Mouse (Mus musculus) heart, postnatal 0 days (tissue): Measurements from ENCODE around the gene Hat1. TPM values are rescaled to one million over a fixed set of nuclear protein-coding genes. Genes with fewer than 3 reads are reported as not detected.
A peak's percentile ranks its signal among the peaks of the same experiment; 100 is the strongest.

Source experiments
- ATAC-seq: fragments of 200-750 bp; cut with Nextera tagmentation; 2 replicates; pipeline ENCODE4 v1.8.0; 2017; ENCODE audit warnings: low read depth, moderate number of reproducible peaks, moderate library complexity; ENCODE audit not compliant: insufficient read depth
- DNase-seq: peaks from one replicate; pipeline ENCODE4 v3.0.0-alpha.2; 2016; ENCODE audit warnings: low spot score
- H3K27ac ChIP-seq: fragments of 300-500 bp; sonication (generic); 2 replicates; pipeline ENCODE4 v1.5.1; 2014; ENCODE audit warnings: low read depth, mild to moderate bottlenecking
- H3K27me3 ChIP-seq: fragments of 300-500 bp; sonication (generic); 2 replicates; pipeline ENCODE4 v1.6.1; 2014; ENCODE audit warnings: low read length, mixed read lengths; ENCODE audit not compliant: control insufficient read depth, insufficient read depth
- H3K36me3 ChIP-seq: fragments of 300-500 bp; sonication (generic); replicated peaks from 2 replicates; pipeline ENCODE4 v1.6.1; 2014; ENCODE audit warnings: low read length, mixed read lengths; ENCODE audit not compliant: control insufficient read depth, insufficient read depth
- H3K4me1 ChIP-seq: fragments of 300-500 bp; sonication (generic); 2 replicates; pipeline ENCODE4 v1.6.1; 2014; ENCODE audit warnings: antibody characterized with exemption; ENCODE audit not compliant: control insufficient read depth, insufficient read depth
- H3K4me2 ChIP-seq: fragments of 300-500 bp; sonication (generic); 2 replicates; pipeline ENCODE4 v1.6.1; 2014; ENCODE audit warnings: low read depth, mild to moderate bottlenecking, low read length, moderate library complexity
- H3K4me3 ChIP-seq: fragments of 300-500 bp; sonication (generic); 2 replicates; pipeline ENCODE4 v1.5.1; 2014; ENCODE audit warnings: low read depth, low read length
- H3K9ac ChIP-seq: fragments of 300-500 bp; sonication (generic); replicated peaks from 2 replicates; pipeline ENCODE4 v1.6.1; 2014; ENCODE audit warnings: low read depth, low read length, mixed read lengths
- H3K9me3 ChIP-seq: fragments of 300-500 bp; sonication (generic); replicated peaks from 2 replicates; pipeline ENCODE4 v1.6.1; 2016; ENCODE audit warnings: low read length; ENCODE audit not compliant: control insufficient read depth
- CTCF ChIP-seq: IDR thresholded peaks from 2 replicates; pipeline ENCODE4 v1.5.1; 2016; ENCODE audit warnings: antibody characterized with exemption, control low read depth, low read depth
- EP300 ChIP-seq: IDR thresholded peaks from 2 replicates; pipeline ENCODE4 v1.6.1; 2016; ENCODE audit warnings: antibody characterized with exemption, low read depth
- WGBS: fragments of 180-500 bp; shearing (Covaris S2); extraction: QIAGEN DNeasy Blood & Tissue Kit; methylation state at CpG from one replicate; pipeline ENCODE4 v1.1.7; 2014; 5-methylcytosine and 5-hydroxymethylcytosine counted together
- polyA plus RNA-seq: library from polyadenylated mRNA; unstranded; fragments of >200 nt; fragmentation: Nextera tagmentation; extraction: Ambion mirVana; gene quantifications from 2 replicates; pipeline ENCODE4 v1.2.1, GENCODE M21; 2015
- total RNA-seq: library from RNA; depleted of rRNA; stranded (reverse); fragments of >200 nt; gene quantifications from 2 replicates; pipeline ENCODE4 v1.2.3, GENCODE M21; 2014; ENCODE audit warnings: low replicate concordance

Gene Hat1
- total and polyA plus RNA-seq, 2 experiments from 2014 or later = 27.2 to 66.5 TPM

GRCm38 (mm10) chr2:71349511-71349910, 39.2 kb upstream of the Hat1 start:
- no peak overlapping the region for H3K4me2 ChIP-seq
- H3K27ac ChIP-seq = no peak overlapping the region
- no peaks in the 10 kb centered on the region for H3K27me3 ChIP-seq
- TF ChIP-seq CTCF = no peak
- TF ChIP-seq EP300 = no peak
- H3K4me3 ChIP-seq = no peak overlapping the region
- DNase-seq (no peak), ATAC-seq (no peak)
- H3K4me1 ChIP-seq = peaks cover 10% of the 10 kb centered on the region; the same call in 1 of the 2 replicates
- no peaks in the 10 kb centered on the region for H3K9me3 ChIP-seq
- H3K36me3 ChIP-seq = no peaks in the 10 kb centered on the region
- 75% methylated on average over 2 of the region's 2 CpGs for WGBS
- no peak overlapping the region for H3K9ac ChIP-seq

GRCm38 (mm10) chr2:71350181-71350580, 38.6 kb upstream of the Hat1 start:
- WGBS = 53% methylated on average over 7 of the region's 7 CpGs
- H3K9ac ChIP-seq = no peak overlapping the region
- H3K27me3 ChIP-seq = no peaks in the 10 kb centered on the region
- H3K9me3 ChIP-seq = no peaks in the 10 kb centered on the region
- H3K36me3 ChIP-seq = no peaks in the 10 kb centered on the region
- no peak overlapping the region for H3K27ac ChIP-seq
- H3K4me1 ChIP-seq = peaks cover 10% of the 10 kb centered on the region; the same call in 1 of the 2 replicates
- TF ChIP-seq EP300 (no peak), CTCF (no peak)
- H3K4me2 ChIP-seq = no peak overlapping the region
- DNase-seq = no peak
- H3K4me3 ChIP-seq = no peak overlapping the region
- ATAC-seq = no peak

GRCm38 (mm10) chr2:71350904-71351726, 37.6 kb upstream of the Hat1 start:
- Histone ChIP-seq H3K27ac (no peak overlapping the region), H3K4me3 (no peak overlapping the region), H3K4me2 (no peak overlapping the region), H3K9ac (no peak overlapping the region), H3K27me3 (no peaks in the 10 kb centered on the region), H3K9me3 (no peaks in the 10 kb centered on the region), H3K4me1 (peaks cover 10% of the 10 kb centered on the region; the same call in 1 of the 2 replicates), H3K36me3 (no peaks in the 10 kb centered on the region)
- DNase-seq = no peak
- WGBS = 85% methylated on average over 11 of the region's 11 CpGs
- no peak for ATAC-seq
- TF ChIP-seq EP300 (no peak), CTCF (no peak)

- no peak for TF ChIP-seq EP300
- no peak overlapping the region for H3K9ac ChIP-seq
- H3K4me3 ChIP-seq = no peak overlapping the region
- 68% methylated on average over 3 of the region's 3 CpGs for WGBS
- no peaks in the 10 kb centered on the region for H3K36me3 ChIP-seq
- H3K27ac ChIP-seq = no peak overlapping the region
- no peak for ATAC-seq
- DNase-seq = no peak
- H3K27me3 ChIP-seq = no peaks in the 10 kb centered on the region
- H3K4me2 ChIP-seq = no peak overlapping the region
- H3K4me1 ChIP-seq = peaks cover 10% of the 10 kb centered on the region; the same call in 1 of the 2 replicates
- no peaks in the 10 kb centered on the region for H3K9me3 ChIP-seq
Observed at GRCm38 (mm10) chr2:71351727-71351987, 37.1 kb upstream of the Hat1 start.

GRCm38 (mm10) chr2:71353306-71354054, 35.3 kb upstream of the Hat1 start:
- Histone ChIP-seq H3K27ac (peak overlapping the region; percentile 82), H3K9me3 (no peaks in the 10 kb centered on the region), H3K9ac (no peak overlapping the region), H3K4me3 (no peak overlapping the region), H3K36me3 (peaks cover 5% of the 10 kb centered on the region; the same call in 1 of the 2 replicates), H3K4me2 (no peak overlapping the region), H3K27me3 (no peaks in the 10 kb centered on the region), H3K4me1 (peaks cover 20% of the 10 kb centered on the region)
- ATAC-seq = peak; percentile 52; the same call in 1 of the 2 replicates
- 58% methylated on average over 10 of the region's 10 CpGs for WGBS
- TF ChIP-seq CTCF (no peak), EP300 (no peak)
- DNase-seq = peak; percentile 23
